Mouse (Mus musculus): Measurements from ENCODE around the gene Olfr613. TPM values are rescaled to one million over a fixed set of nuclear protein-coding genes. Genes with fewer than 3 reads are reported as not detected.
"Not testable (repeated sequence)": the region's sequence is repeated elsewhere in the genome, so short reads cannot be mapped to it uniquely, and the experiment has no call there.

Olfr613 gene
- total RNA-seq (2022): not detected

GRCm38 (mm10) chr7:103547774-103548173 is at the start of gene Olfr613:
Olfr613 (plus strand) TSS chr7:103548074.
- DNase-seq (ENCODE audit: low spot score in 2 of 2): no peak

- no peak for DNase-seq (ENCODE audit: low spot score in 2 of 2)
Observed at GRCm38 (mm10) chr7:103512022-103512421, 35.9 kb upstream of the Olfr613 start, which contains the start of gene Olfr610. Olfr610 (minus strand) TSS chr7:103512122.

GRCm38 (mm10) chr7:103520746-103521145 is 27.1 kb upstream of the Olfr613 start, which contains the start of gene Olfr611:
Olfr611 (minus strand) TSS chr7:103520846.
- not testable (repeated sequence) for DNase-seq (ENCODE audit: low spot score in 2 of 2)

- DNase-seq (ENCODE audit: low spot score in 2 of 2): not testable (repeated sequence)
Observed at GRCm38 (mm10) chr7:103542617-103543016, 5.3 kb upstream of the Olfr613 start, which contains the start of gene Olfr612. Olfr612 (minus strand) TSS chr7:103542717.

DNA sequence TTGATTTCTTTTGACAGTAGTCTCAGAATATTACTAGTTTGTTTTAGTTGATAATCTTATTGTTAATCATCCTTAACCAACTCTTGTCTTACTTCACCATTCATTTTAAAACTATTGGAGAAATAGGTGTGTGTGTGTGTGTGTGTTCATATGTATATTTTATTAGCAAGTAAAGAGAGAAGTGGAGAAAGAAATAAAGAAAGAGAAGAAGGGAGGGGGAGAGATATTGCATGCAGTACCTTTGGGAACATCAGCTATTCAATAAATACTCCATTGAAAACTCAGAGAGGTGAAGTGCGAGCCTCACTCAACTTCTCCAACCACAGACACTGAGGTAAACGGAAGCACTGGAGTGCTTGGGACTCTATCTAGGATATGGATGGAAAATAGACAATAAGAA is 7.9 kb downstream of the Olfr613 start, which contains the start of gene Olfr615:
Gene Olfr615, plus strand, starts transcription at position 301 of the 400 bp plus-strand sequence.
- no peak for DNase-seq (ENCODE audit: low spot score in 2 of 2)

- no peak for DNase-seq (ENCODE audit: low spot score in 2 of 2)
Observed at GRCm38 (mm10) chr7:103569043-103569442, 21.2 kb downstream of the Olfr613 start, which contains the start of gene Olfr616. Olfr616 (minus strand) TSS chr7:103569143.

DNA sequence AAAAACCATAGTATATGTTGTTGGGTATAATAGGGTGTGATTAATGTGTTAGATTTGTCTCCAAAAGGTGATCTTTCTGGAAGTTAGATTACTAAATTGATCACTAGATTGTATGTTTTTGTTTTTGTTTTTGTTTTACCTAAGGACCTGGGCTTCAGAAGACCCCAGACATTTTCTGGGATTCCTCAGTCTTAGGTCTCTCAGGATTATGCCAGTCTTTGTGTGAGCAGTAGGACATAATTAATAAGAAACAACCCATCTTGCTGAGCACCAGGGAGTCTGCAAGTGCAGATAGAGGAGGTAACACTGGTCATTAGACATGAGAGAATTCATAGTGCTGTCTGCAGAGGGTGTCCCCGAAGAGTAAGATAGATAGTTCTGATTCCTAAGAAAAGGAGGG is 24.9 kb downstream of the Olfr613 start, which contains the start of gene Olfr617:
Gene Olfr617, plus strand, starts transcription at position 301 of the 400 bp plus-strand sequence.
- DNase-seq (ENCODE audit: low spot score in 2 of 2): no peak

- no peak for DNase-seq (ENCODE audit: low spot score in 2 of 2)
Observed at GRCm38 (mm10) chr7:103589803-103590202, 41.9 kb downstream of the Olfr613 start, which contains the start of gene Olfr618. Olfr618 (plus strand) TSS chr7:103590103.

DNA sequence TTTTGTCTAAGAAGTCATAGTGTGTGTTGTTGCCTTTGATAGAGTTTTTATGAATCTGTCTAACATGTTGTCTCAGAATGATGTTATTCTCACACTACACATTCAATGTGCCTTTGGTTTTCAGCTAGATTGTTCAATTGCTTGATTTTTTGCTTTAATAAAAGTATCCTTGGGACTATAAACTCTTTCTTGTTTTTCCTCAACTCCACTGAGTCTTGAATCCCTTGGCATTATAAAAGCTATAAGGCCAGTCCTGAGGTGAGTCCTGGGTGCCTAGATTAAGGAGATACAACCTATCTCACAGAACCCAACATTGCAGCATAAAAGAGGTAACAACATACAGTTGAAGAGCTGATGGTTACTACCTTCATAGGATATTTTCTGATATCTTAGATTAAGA is 52.4 kb downstream of the Olfr613 start, which contains the start of gene Olfr619:
Gene Olfr619, plus strand, starts transcription at position 301 of the 400 bp plus-strand sequence.
- no peak for DNase-seq (ENCODE audit: low spot score in 2 of 2)

Small RNA genes within 50 kb of the gene (microRNA-seq; reads per million reads assigned to microRNA genes)
- 0 reads per million in 2 experiments for gene Gm26506

Other genes with a start within 250 kb of the Olfr613 start
- gene Olfr596, start 242.4 kb upstream of the Olfr613 start, total RNA-seq (2022): not detected
- not detected for gene Olfr597, start 231.8 kb upstream of the Olfr613 start, total RNA-seq (2022)
- gene Olfr598, start 224.5 kb upstream of the Olfr613 start, total RNA-seq (2022): not detected
- not detected for gene Olfr599, start 212.2 kb upstream of the Olfr613 start, total RNA-seq (2022)
- not detected for gene Olfr600, start 198.4 kb upstream of the Olfr613 start, total RNA-seq (2022)
- not detected for gene Olfr601, start 185.4 kb upstream of the Olfr613 start, total RNA-seq (2022)
- not detected for gene Olfr603, start 161.9 kb upstream of the Olfr613 start, total RNA-seq (2022)
- gene Usp17lc, start 133.0 kb upstream of the Olfr613 start, total RNA-seq (2022): not detected
- not detected for gene Olfr605, start 102.6 kb upstream of the Olfr613 start, total RNA-seq (2022)
- gene Olfr606, start 99.0 kb upstream of the Olfr613 start, total RNA-seq (2022): not detected
- not detected for gene Olfr607, start 83.9 kb upstream of the Olfr613 start, total RNA-seq (2022)
- gene Olfr608, start 78.2 kb upstream of the Olfr613 start, total RNA-seq (2022): not detected
- not detected for gene Olfr609, start 50.0 kb upstream of the Olfr613 start, total RNA-seq (2022)
- not detected for gene Olfr610, start 36.0 kb upstream of the Olfr613 start, total RNA-seq (2022)
- gene Olfr611, start 27.2 kb upstream of the Olfr613 start, total RNA-seq (2022): not detected
- gene Olfr612, start 5.4 kb upstream of the Olfr613 start, total RNA-seq (2022): not detected
- not detected for gene Olfr615, start 8.0 kb downstream of the Olfr613 start, total RNA-seq (2022)
- not detected for gene Olfr616, start 21.1 kb downstream of the Olfr613 start, total RNA-seq (2022)
- gene Olfr617, start 25.0 kb downstream of the Olfr613 start, total RNA-seq (2022): not detected
- not detected for gene Olfr618, start 42.0 kb downstream of the Olfr613 start, total RNA-seq (2022)
- gene Olfr619, start 52.5 kb downstream of the Olfr613 start, total RNA-seq (2022): not detected
- not detected for gene Olfr620, start 64.5 kb downstream of the Olfr613 start, total RNA-seq (2022)
- not detected for gene Olfr622, start 94.6 kb downstream of the Olfr613 start, total RNA-seq (2022)
- not detected for gene Olfr623, start 115.6 kb downstream of the Olfr613 start, total RNA-seq (2022)
- under 1 TPM in 2 of 4 experiments, not detected in 2; 0.09 TPM for gene Olfr624, start 123.1 kb downstream of the Olfr613 start, total RNA-seq (2022)
- not detected for gene Olfr625-ps1, start 134.6 kb downstream of the Olfr613 start, total RNA-seq (2022)
- gene Olfr243, start 166.6 kb downstream of the Olfr613 start, total RNA-seq (2022): not detected
- not detected for gene Olfr628, start 182.3 kb downstream of the Olfr613 start, total RNA-seq (2022)
- gene Olfr629, start 196.9 kb downstream of the Olfr613 start, total RNA-seq (2022): not detected
- not detected for gene Olfr630, start 209.3 kb downstream of the Olfr613 start, total RNA-seq (2022)
- gene Olfr69, start 223.5 kb downstream of the Olfr613 start, total RNA-seq (2022): not detected
- gene Olfr68, start 231.6 kb downstream of the Olfr613 start, total RNA-seq (2022): not detected
- not detected for gene Olfr67, start 243.7 kb downstream of the Olfr613 start, total RNA-seq (2022)

Measured in left cerebral cortex, adult 8-10 months (tissue).